Mouse (Mus musculus) spleen, adult 2 months (tissue): ENCODE data around the gene R3hdm2. TPM values are rescaled to one million over a fixed set of nuclear protein-coding genes. Genes with fewer than 3 reads are reported as not detected.
A peak's percentile ranks its signal among the peaks of the same experiment; 100 is the strongest.

ENCODE experiments used
- DNase-seq, 2 experiments: peaks; one replicate each; pipeline versions ENCODE4 v3.0.0 to v3.0.0-alpha.2; 2012 to 2021; ENCODE audit warnings: low spot score in 2 of 2, low read depth in 1 of 2
- H3K27ac ChIP-seq: fragments of 200-500 bp; 2 replicates; pipeline ENCODE4 v1.5.1; 2012; ENCODE audit warnings: low read length, inconsistent platforms; ENCODE audit not compliant: insufficient read depth
- H3K27me3 ChIP-seq: fragments of 200-500 bp; 2 replicates; pipeline ENCODE4 v1.6.1; 2012; ENCODE audit warnings: mild to moderate bottlenecking, moderate library complexity, low read length, inconsistent platforms; ENCODE audit not compliant: control insufficient read depth, insufficient read depth
- H3K36me3 ChIP-seq: fragments of 200-500 bp; 2 replicates; pipeline ENCODE4 v1.6.1; 2012; ENCODE audit warnings: mild to moderate bottlenecking, low read length, inconsistent platforms; ENCODE audit not compliant: control insufficient read depth, insufficient read depth
- H3K4me1 ChIP-seq: fragments of 200-500 bp; 2 replicates; pipeline ENCODE4 v1.6.1; 2011; ENCODE audit warnings: inconsistent platforms; ENCODE audit not compliant: control insufficient read depth, insufficient read depth, insufficient read length
- H3K4me3 ChIP-seq: fragments of 200-500 bp; 2 replicates; pipeline ENCODE4 v1.5.1; 2011; ENCODE audit warnings: mild to moderate bottlenecking, inconsistent platforms; ENCODE audit not compliant: insufficient read depth, insufficient read length; ENCODE audit errors: extremely low read depth
- CTCF ChIP-seq: fragments of 200-500 bp; IDR thresholded peaks from 2 replicates; pipeline ENCODE4 v1.5.1; 2011; ENCODE audit warnings: mild to moderate bottlenecking, inconsistent platforms; ENCODE audit not compliant: insufficient read depth, insufficient read length, insufficient replicate concordance; ENCODE audit errors: extremely low read depth
- POLR2A ChIP-seq: fragments of 200-500 bp; IDR thresholded peaks from 2 replicates; pipeline ENCODE4 v1.6.1; 2011; ENCODE audit warnings: low read depth, low read length, inconsistent platforms
- WGBS: fragments of 180-500 bp; shearing (Covaris S2); methylation state at CpG from one replicate; pipeline ENCODE4 v1.1.7; 2018; 5-methylcytosine and 5-hydroxymethylcytosine counted together
- polyA plus RNA-seq: library from polyadenylated mRNA; depleted of rRNA; stranded (reverse); fragments of >200 nt; gene quantifications from 2 replicates; pipeline ENCODE4 v1.2.3, GENCODE M21; 2012

The R3hdm2 gene
- polyA plus RNA-seq, 1 experiment, result 67.6 TPM

DNA sequence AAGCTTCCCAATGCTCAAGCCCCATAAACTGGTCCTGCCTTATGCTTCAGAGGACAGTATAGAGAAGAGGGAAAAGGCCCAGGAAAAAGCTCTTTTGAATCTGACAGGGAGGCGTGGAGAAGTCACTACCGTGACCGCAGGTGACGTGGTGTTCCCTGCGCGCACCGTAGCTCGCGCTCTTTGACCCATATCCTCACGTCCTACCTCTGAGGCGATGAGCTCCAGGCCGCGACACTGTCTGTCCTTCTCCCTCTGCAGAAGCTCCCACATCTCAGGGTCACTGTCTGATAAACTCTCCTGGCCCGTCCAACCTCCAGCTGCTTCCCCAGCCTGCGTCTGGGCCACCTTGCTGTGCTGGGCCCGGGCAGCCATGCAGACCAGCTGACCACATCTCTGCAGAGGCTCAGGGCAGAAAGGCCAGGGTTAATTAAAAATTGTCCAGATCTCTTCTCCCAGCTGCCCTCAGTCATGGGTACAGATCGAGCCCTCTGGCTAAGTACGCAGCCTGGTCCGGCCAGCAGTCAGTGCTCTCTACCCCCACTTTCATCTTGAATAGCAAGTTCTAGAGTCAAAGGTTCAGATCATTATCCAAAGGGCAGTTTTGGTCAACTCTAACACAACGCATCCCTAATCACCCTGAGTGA lies 140.7 kb downstream of the R3hdm2 start:
- H3K36me3 ChIP-seq, result peaks cover 18% of the 10 kb centered on the region
- no peak for DNase-seq
- TF ChIP-seq POLR2A (no peak), CTCF (no peak)
- 84% methylated on average over 20 of the region's 20 CpGs for WGBS
- H3K4me3 ChIP-seq, result no peak overlapping the region
- H3K4me1 ChIP-seq, result peaks cover 7% of the 10 kb centered on the region
- H3K27ac ChIP-seq, result no peak overlapping the region
- peaks cover 9% of the 10 kb centered on the region for H3K27me3 ChIP-seq

- TF ChIP-seq CTCF (no peak), POLR2A (no peak)
- peaks cover 12% of the 10 kb centered on the region for H3K4me1 ChIP-seq
- peaks cover 18% of the 10 kb centered on the region for H3K36me3 ChIP-seq
- 3% methylated on average over 12 of the region's 12 CpGs for WGBS
- peak overlapping the region; percentile 77 for H3K4me3 ChIP-seq
- H3K27ac ChIP-seq, result no peak overlapping the region
- H3K27me3 ChIP-seq, result peaks cover 14% of the 10 kb centered on the region
- DNase-seq, result no peak
These were observed 141.5 kb downstream of the R3hdm2 start for GRCm38 (mm10) chr10:127521611-127522080.

DNA sequence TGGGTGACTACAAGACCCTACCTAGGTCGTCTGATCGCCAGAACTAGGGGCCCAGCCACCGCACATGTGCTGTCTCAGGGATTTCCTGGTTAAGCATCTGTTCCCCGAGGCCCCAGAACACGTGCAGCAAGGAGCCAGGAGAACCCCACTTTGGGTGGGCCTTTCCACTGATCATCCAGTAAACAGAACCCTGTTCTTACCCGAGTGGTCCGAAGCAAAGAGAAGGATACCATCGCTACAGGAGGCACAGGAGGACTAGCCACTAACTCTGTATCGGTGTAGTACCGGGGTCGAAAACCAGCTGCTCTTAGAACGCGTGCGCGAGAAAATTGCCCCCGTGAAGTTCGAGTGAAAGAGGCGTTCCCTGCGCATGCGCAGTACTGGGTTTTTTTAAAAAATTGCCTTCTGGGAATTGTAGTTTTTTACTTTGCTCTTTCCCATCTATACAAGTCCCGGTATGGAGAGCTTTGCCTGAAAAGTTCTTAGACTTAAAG lies 142.0 kb downstream of the R3hdm2 start, which contains the start of gene Shmt2:
Gene Shmt2, minus strand, starts transcription at position 357 of the 494 bp plus-strand sequence.
- under 1% methylated on average over 21 of the region's 21 CpGs for WGBS
- Histone ChIP-seq H3K36me3 (peaks cover 18% of the 10 kb centered on the region), H3K4me3 (peak within 1 kb of the TSS; percentile 77), H3K4me1 (peaks cover 13% of the 10 kb centered on the region), H3K27me3 (peaks cover 14% of the 10 kb centered on the region), H3K27ac (no peak within 1 kb of the TSS)
- TF ChIP-seq CTCF, result no peak
- TF ChIP-seq POLR2A, result no peak
- peak; percentile 70 to 75 for DNase-seq

DNA sequence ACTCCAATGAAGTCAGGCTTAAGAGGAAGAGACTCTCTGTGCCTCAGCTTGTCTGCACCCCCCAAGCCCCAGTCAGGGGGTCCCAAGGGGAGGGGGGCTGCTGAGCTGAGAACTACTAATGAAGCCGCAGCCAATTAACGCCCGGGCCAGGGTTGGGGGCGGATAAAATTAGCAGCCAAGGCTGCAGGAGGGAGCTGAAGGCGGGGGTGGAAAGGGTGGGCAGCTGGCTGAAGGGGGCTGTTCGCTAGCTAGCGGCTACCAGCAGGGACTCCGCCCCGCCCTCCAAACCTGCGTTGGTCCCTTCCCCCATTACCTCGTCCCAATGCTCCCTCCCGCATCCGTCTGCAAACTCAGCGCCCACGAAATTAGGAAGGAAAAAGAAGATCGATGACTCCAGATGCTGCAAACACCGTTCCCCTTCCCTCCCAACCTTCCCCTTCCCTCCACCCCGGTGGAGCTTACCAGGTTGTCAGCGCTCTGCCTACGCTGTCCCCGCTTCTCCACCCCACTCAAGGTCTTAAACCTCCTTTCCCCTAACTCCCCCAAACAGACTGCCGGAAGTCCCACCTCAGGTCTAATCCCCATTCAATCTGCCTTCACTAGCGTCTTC lies 144.6 kb downstream of the R3hdm2 start:
- no peak for DNase-seq
- H3K4me1 ChIP-seq, result peaks cover 13% of the 10 kb centered on the region
- TF ChIP-seq CTCF (no peak), POLR2A (no peak)
- H3K27ac ChIP-seq, result no peak overlapping the region
- H3K4me3 ChIP-seq, result no peak overlapping the region
- H3K36me3 ChIP-seq, result no peaks in the 10 kb centered on the region
- WGBS, result 21% methylated on average over 23 of the region's 23 CpGs
- H3K27me3 ChIP-seq, result peaks cover 20% of the 10 kb centered on the region

DNA sequence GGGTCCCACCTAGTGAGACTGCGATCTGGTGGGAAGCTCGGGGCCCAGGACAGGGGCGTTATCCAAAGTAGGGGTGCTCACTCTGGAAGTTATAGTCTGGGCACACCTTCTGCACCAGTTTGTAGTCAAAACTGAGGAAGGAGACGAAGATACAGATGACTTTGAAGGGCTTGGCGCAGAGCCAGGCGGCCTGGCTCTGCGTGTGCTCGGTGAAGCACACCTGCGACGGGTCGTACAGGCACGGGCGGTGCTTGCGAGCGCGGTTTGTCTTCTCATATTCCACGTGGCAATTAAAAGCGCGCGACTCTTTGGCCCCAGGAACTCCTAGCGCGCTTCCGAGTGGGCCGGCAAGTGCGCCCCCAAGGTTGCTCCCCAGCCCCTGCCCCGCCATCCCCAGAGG lies 145.9 kb downstream of the R3hdm2 start:
- TF ChIP-seq POLR2A (no peak), CTCF (no peak)
- H3K27ac ChIP-seq, result no peak overlapping the region
- no peaks in the 10 kb centered on the region for H3K36me3 ChIP-seq
- 2% methylated on average over 26 of the region's 26 CpGs for WGBS
- H3K27me3 ChIP-seq, result peaks cover 25% of the 10 kb centered on the region
- H3K4me3 ChIP-seq, result peak overlapping the region; percentile 31; the same call in 1 of the 2 replicates
- peaks cover 9% of the 10 kb centered on the region for H3K4me1 ChIP-seq
- no peak for DNase-seq

DNA sequence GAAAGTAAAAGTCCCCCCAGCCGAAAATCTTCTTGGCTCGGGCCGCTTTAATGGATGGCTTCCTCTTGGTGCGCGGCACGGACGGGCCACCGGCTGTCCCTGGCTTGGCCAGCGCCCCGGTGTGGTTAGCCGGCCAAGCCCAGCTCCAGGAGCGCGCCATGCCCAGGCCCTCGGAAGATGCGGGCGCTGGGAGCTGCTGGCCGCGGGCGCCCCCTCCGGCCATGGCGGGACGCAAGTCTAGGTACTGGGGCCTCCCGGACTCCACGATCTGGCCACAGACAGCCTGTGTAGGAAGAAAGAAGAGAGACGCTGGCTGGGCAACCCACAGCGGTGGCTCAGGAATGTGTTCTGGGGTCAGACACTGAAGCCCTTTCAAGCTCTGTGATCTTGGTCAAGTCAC lies 146.6 kb downstream of the R3hdm2 start:
- WGBS, result under 1% methylated on average over 26 of the region's 26 CpGs
- Histone ChIP-seq H3K27ac (no peak overlapping the region), H3K4me3 (peak overlapping the region; percentile 31; the same call in 1 of the 2 replicates), H3K4me1 (peaks cover 6% of the 10 kb centered on the region; the same call in 1 of the 2 replicates), H3K27me3 (peaks cover 28% of the 10 kb centered on the region), H3K36me3 (no peaks in the 10 kb centered on the region)
- peak in 1 of 2 experiments; percentile 27 for DNase-seq
- TF ChIP-seq POLR2A, result no peak
